Mouse (Mus musculus): ENCODE data around the gene Ctrc.

DNA sequence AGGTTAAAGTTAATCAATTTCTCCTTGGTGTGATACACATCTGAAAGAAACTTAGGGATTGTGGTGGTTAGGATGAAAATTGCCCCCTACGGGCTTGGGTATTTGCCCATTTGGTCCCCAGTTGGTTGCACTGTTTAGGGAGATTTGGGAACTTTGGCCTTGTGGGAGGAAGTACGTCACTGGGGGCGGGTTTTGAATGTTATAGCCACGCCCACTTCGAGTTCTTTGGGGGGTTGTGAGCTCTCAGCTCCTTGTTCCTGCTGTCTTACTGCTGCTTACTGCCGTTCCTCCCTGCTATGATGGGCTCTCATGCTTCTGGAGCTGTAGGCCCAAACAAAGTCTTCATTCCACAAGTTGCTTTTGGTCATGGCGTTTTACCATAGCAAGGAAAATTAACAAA, 14.8 kb downstream of the Ctrc start:
- TF ChIP-seq POU5F1 (IDR thresholded peaks at IDR 0.05; ENCODE audit: borderline replicate concordance, low read length) (no peak), CTCF (conservative IDR thresholded peaks at IDR 0.05; ENCODE audit: low read length) (no peak), NANOG (IDR thresholded peaks at IDR 0.05; ENCODE audit: borderline replicate concordance, low read length) (no peak)

Data from E14TG2a.4 (cell line).